Mouse (Mus musculus) kidney, adult 2 months (tissue): ENCODE measurements around the gene Gm20521. TPM values are rescaled to one million over a fixed set of nuclear protein-coding genes. Genes with fewer than 3 reads are reported as not detected.

ENCODE experiments used
- DNase-seq: peaks from one replicate; pipeline ENCODE4 v3.0.0; 2021
- H3K27ac ChIP-seq: fragments of 200-500 bp; 2 replicates; pipeline ENCODE4 v1.5.1; 2012; ENCODE audit warnings: low read depth, low read length, control low read depth, inconsistent platforms; ENCODE audit not compliant: insufficient read depth
- H3K27me3 ChIP-seq: fragments of 200-500 bp; replicated peaks from 2 replicates; pipeline ENCODE4 v1.6.1; 2012; ENCODE audit warnings: mild to moderate bottlenecking, moderate library complexity, low read length, inconsistent platforms; ENCODE audit not compliant: control insufficient read depth, insufficient read depth
- H3K36me3 ChIP-seq: fragments of 200-500 bp; 2 replicates; pipeline ENCODE4 v1.6.1; 2012; ENCODE audit warnings: mild to moderate bottlenecking, moderate library complexity, low read length, inconsistent platforms; ENCODE audit not compliant: control insufficient read depth, insufficient read depth
- H3K4me1 ChIP-seq: fragments of 200-500 bp; 2 replicates; pipeline ENCODE4 v1.6.1; 2011; ENCODE audit warnings: low read length; ENCODE audit not compliant: control insufficient read depth, insufficient read depth
- H3K4me3 ChIP-seq: fragments of 200-500 bp; 2 replicates; pipeline ENCODE4 v1.5.1; 2011; ENCODE audit warnings: mild to moderate bottlenecking, low read depth, low read length, control low read depth; ENCODE audit not compliant: insufficient read depth
- CTCF ChIP-seq: fragments of 200-500 bp; conservative IDR thresholded peaks from 2 replicates; pipeline ENCODE4 v1.5.1; 2011; ENCODE audit warnings: low read depth, mild to moderate bottlenecking, control low read depth, low read length, moderate library complexity, mixed read lengths; ENCODE audit not compliant: insufficient read depth, insufficient read length
- POLR2A ChIP-seq: fragments of 200-500 bp; IDR thresholded peaks from one replicate; pipeline ENCODE4 v1.6.1; 2011; ENCODE audit warnings: low read depth, low read length, control low read depth
- WGBS: fragments of 180-500 bp; shearing (Covaris S2); methylation state at CpG from one replicate; pipeline ENCODE4 v1.1.7; 2018; 5-methylcytosine and 5-hydroxymethylcytosine counted together
- polyA plus RNA-seq: library from polyadenylated mRNA; depleted of rRNA; stranded (reverse); fragments of >200 nt; gene quantifications from 2 replicates; pipeline ENCODE4 v1.2.3, GENCODE M21; 2012

The Gm20521 gene
- polyA plus RNA-seq, 1 experiment: not detected

GRCm38 (mm10) chr14:54926401-54927158 is 43.3 kb downstream of the Gm20521 start:
- TF ChIP-seq POLR2A: no peak
- no peak for TF ChIP-seq CTCF
- WGBS: 4% methylated on average over 55 of the region's 58 CpGs
- DNase-seq: peak; percentile 26
- Histone ChIP-seq H3K4me3 (peak overlapping the region; percentile 41), H3K36me3 (no peaks in the 10 kb centered on the region), H3K4me1 (no peaks in the 10 kb centered on the region), H3K27ac (no peak overlapping the region), H3K27me3 (0 out of 2 replicates have a peak, but pooled peaks cover 1% of the 10 kb centered on the region)

- Histone ChIP-seq H3K4me3 (no peak overlapping the region), H3K4me1 (no peaks in the 10 kb centered on the region), H3K27ac (no peak overlapping the region), H3K36me3 (no peaks in the 10 kb centered on the region), H3K27me3 (0 out of 2 replicates have a peak, but pooled peaks cover 1% of the 10 kb centered on the region)
- DNase-seq: no peak
- 64% methylated on average over 7 of the region's 7 CpGs for WGBS
- TF ChIP-seq POLR2A (no peak), CTCF (no peak)
Observed at GRCm38 (mm10) chr14:54927296-54927695, 44.1 kb downstream of the Gm20521 start.

GRCm38 (mm10) chr14:54929801-54930200 is 46.6 kb downstream of the Gm20521 start:
- Histone ChIP-seq H3K4me1 (no peaks in the 10 kb centered on the region), H3K27me3 (0 out of 2 replicates have a peak, but pooled peaks cover 1% of the 10 kb centered on the region), H3K27ac (no peak overlapping the region), H3K36me3 (no peaks in the 10 kb centered on the region), H3K4me3 (no peak overlapping the region)
- WGBS: 66% methylated on average over 5 of the region's 5 CpGs
- no peak for DNase-seq
- TF ChIP-seq POLR2A (no peak), CTCF (no peak)

GRCm38 (mm10) chr14:54930431-54930830 is 47.2 kb downstream of the Gm20521 start:
- 27% methylated on average over 2 of the region's 2 CpGs for WGBS
- no peak overlapping the region for H3K27ac ChIP-seq
- no peaks in the 10 kb centered on the region for H3K36me3 ChIP-seq
- no peaks in the 10 kb centered on the region for H3K4me1 ChIP-seq
- TF ChIP-seq CTCF (no peak), POLR2A (no peak)
- 0 out of 2 replicates have a peak, but pooled peaks cover 1% of the 10 kb centered on the region for H3K27me3 ChIP-seq
- H3K4me3 ChIP-seq: no peak overlapping the region
- DNase-seq: peak; percentile 14

GRCm38 (mm10) chr14:54932645-54933150 is 49.5 kb downstream of the Gm20521 start, which contains the start of gene Il25:
Gene Il25 (plus strand): TSS chr14:54932695.
- no peak for TF ChIP-seq POLR2A
- TF ChIP-seq CTCF: no peak
- 50% methylated on average over 6 of the region's 6 CpGs for WGBS
- Histone ChIP-seq H3K27ac (no peak within 1 kb of the TSS), H3K4me3 (no peak within 1 kb of the TSS), H3K4me1 (no peaks in the 10 kb centered on the region), H3K27me3 (no peaks in the 10 kb centered on the region), H3K36me3 (no peaks in the 10 kb centered on the region)
- no peak for DNase-seq

- no peaks in the 10 kb centered on the region for H3K36me3 ChIP-seq
- no peak for TF ChIP-seq POLR2A
- no peak for TF ChIP-seq CTCF
- no peaks in the 10 kb centered on the region for H3K27me3 ChIP-seq
- no peak within 1 kb of the TSS for H3K4me3 ChIP-seq
- no peak for DNase-seq
- peaks cover 9% of the 10 kb centered on the region for H3K4me1 ChIP-seq
- H3K27ac ChIP-seq: no peak within 1 kb of the TSS
- 36% methylated on average over 8 of the region's 8 CpGs for WGBS
Observed at GRCm38 (mm10) chr14:54935904-54936830, 52.9 kb downstream of the Gm20521 start, which contains the start of gene Cmtm5. Gene Cmtm5 (plus strand): TSS chr14:54936261.

DNA sequence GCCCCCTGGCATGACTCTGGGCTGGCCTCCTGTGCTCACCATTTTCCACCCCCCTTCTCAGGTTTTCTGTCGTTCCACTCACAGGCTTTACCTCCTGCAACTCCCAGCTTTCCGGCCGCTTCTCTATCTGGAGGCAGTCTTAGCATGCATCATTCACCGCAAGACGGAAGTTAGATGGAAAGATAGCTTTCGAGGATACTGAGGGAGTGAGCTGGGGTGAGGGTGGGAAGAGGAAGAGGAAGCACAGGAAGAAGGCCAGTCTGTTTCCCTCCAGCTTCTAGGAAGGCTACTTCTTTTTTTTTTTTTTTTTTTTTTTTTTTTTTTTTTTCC is 53.6 kb downstream of the Gm20521 start:
- no peak overlapping the region for H3K27ac ChIP-seq
- TF ChIP-seq CTCF (no peak), POLR2A (no peak)
- H3K4me1 ChIP-seq: peaks cover 13% of the 10 kb centered on the region
- H3K27me3 ChIP-seq: no peaks in the 10 kb centered on the region
- H3K36me3 ChIP-seq: no peaks in the 10 kb centered on the region
- H3K4me3 ChIP-seq: no peak overlapping the region
- 49% methylated on average over 6 of the region's 6 CpGs for WGBS
- DNase-seq: no peak
